22 mouse cellular contexts compared by ENCODE assay signal in genomic region chr9:9254764-9255163, GRCm38 (mm10). TPM values are rescaled to one million over a fixed set of nuclear protein-coding genes. Genes with fewer than 3 reads are reported as not detected.
DNase-seq lines count a peak whose midpoint lies in the region; ATAC-seq and TF ChIP-seq lines count a peak whose summit lies in the region.
"Had no signal": no experiment of that assay in that cellular context is flagged by ENCODE, and none has a peak within 500 bp of the region (broad histone marks: within the 10 kb centered on the region; RNA-seq: fewer than 3 reads in every experiment).

No protein-coding gene starts in this region.

- no peak overlapping the region for H3K27ac ChIP-seq in lung, postnatal 0 days (ENCODE audit: low read length)
- H3K27ac ChIP-seq: embryonic facial prominence, embryonic 10.5 days; forebrain, embryonic 13.5 days; heart, adult 2 months; heart, embryonic 15.5 days; hindbrain, embryonic 13.5 days; hindbrain, postnatal 0 days had no signal

- no peak overlapping the region for H3K4me3 ChIP-seq in lung, postnatal 0 days (ENCODE audit: low read depth, low read length)
- H3K4me3 ChIP-seq: embryonic facial prominence, embryonic 10.5 days; forebrain, embryonic 13.5 days; heart, adult 2 months; heart, embryonic 15.5 days; hindbrain, embryonic 13.5 days had no signal

- H3K9me3 ChIP-seq in lung, postnatal 0 days (ENCODE audit: low read length): no peaks in the 10 kb centered on the region
- H3K9me3 ChIP-seq: embryonic facial prominence, embryonic 10.5 days; forebrain, embryonic 13.5 days; heart, embryonic 15.5 days; hindbrain, embryonic 13.5 days had no signal

- no peaks in the 10 kb centered on the region for H3K4me1 ChIP-seq in lung, postnatal 0 days (ENCODE audit: insufficient read depth, low read depth, low read length)
- H3K4me1 ChIP-seq: embryonic facial prominence, embryonic 10.5 days; forebrain, embryonic 13.5 days; heart, embryonic 15.5 days; hindbrain, embryonic 13.5 days had no signal

- no peak for TF ChIP-seq CTCF in lung, postnatal 0 days (IDR thresholded peaks at IDR 0.05)

- H3K27me3 ChIP-seq in lung, postnatal 0 days (replicated peaks; ENCODE audit: insufficient read depth, low read length): no peaks in the 10 kb centered on the region
- H3K27me3 ChIP-seq: CH12.LX; forebrain, embryonic 13.5 days; heart, embryonic 15.5 days; hindbrain, embryonic 13.5 days; Patski had no signal

- WGBS in lung, postnatal 0 days: 55% methylated on average over 1 of the region's 1 CpGs

- peak; percentile 15 to 55 for DNase-seq in frontal cortex, postnatal 36 days (ENCODE audit: low spot score in 2 of 2)
- DNase-seq in frontal cortex, postnatal 14 days (ENCODE audit: low spot score in 2 of 2): no peak
- DNase-seq in lung, postnatal 0 days (ENCODE audit: low spot score): peak; percentile 15
- no peak for DNase-seq in lung, postnatal 14 days
- peak; percentile 75 for DNase-seq in brain, adult 2 months (ENCODE audit: low read depth, low spot score)
- DNase-seq in telencephalon, adult 2 months (ENCODE audit: low read depth, low spot score): peak; percentile 56
- DNase-seq: adrenal gland, postnatal 25 days; cerebellum, adult 2 months; cerebellum, postnatal 10 days; forebrain, postnatal 0 days; gastrocnemius, postnatal 10 days; heart, adult 2 months; heart, postnatal 14 days had no signal

- H3K9ac ChIP-seq in lung, postnatal 0 days (replicated peaks; ENCODE audit: low read depth): no peak overlapping the region
- H3K9ac ChIP-seq: forebrain, embryonic 13.5 days; forebrain, postnatal 0 days; heart, embryonic 15.5 days; hindbrain, embryonic 13.5 days had no signal

- no peak for ATAC-seq in lung, postnatal 0 days
- ATAC-seq: activated CD4-positive, CD25-positive, alpha-beta regulatory T cell, adult 4 months; forebrain, embryonic 13.5 days; forebrain, postnatal 0 days; hindbrain, postnatal 0 days; Patski had no signal

- no peaks in the 10 kb centered on the region for H3K36me3 ChIP-seq in lung, postnatal 0 days (ENCODE audit: insufficient read depth, low read length)
- H3K36me3 ChIP-seq: embryonic facial prominence, embryonic 10.5 days; heart, embryonic 15.5 days; hindbrain, embryonic 13.5 days had no signal

- H3K4me2 ChIP-seq in lung, postnatal 0 days (replicated peaks; ENCODE audit: low read depth, low read length): no peak overlapping the region
- H3K4me2 ChIP-seq: forebrain, embryonic 13.5 days; heart, embryonic 11.5 days; heart, embryonic 15.5 days; hindbrain, embryonic 13.5 days had no signal

- TF ChIP-seq EP300 in lung, postnatal 0 days (IDR thresholded peaks at IDR 0.05): no peak

RNA-seq across cellular contexts. Expression of gene Arhgap42, which starts 15.9 kb away (rescaled TPM):
- polyA plus RNA-seq in lung, postnatal 0 days (2015; fragmentation: Nextera tagmentation; extraction: Ambion mirVana): 37.9 and 42.5 TPM in 2 replicates
- polyA plus RNA-seq: activated CD4-positive, CD25-positive, alpha-beta regulatory T cell, adult 4 months had no signal

Comparison
In these comparisons a context has a peak if more than half of its experiments do, and no peak if none do; other contexts are left out.
1. DNase-seq: peak in frontal cortex, postnatal 36 days (2 of 2), lung, postnatal 0 days (single experiment), brain, adult 2 months (single experiment) and telencephalon, adult 2 months (single experiment); none in frontal cortex, postnatal 14 days (0 of 2) and lung, postnatal 14 days (single experiment).